8 mouse cellular contexts compared by ENCODE assay signal in the genomic region with DNA sequence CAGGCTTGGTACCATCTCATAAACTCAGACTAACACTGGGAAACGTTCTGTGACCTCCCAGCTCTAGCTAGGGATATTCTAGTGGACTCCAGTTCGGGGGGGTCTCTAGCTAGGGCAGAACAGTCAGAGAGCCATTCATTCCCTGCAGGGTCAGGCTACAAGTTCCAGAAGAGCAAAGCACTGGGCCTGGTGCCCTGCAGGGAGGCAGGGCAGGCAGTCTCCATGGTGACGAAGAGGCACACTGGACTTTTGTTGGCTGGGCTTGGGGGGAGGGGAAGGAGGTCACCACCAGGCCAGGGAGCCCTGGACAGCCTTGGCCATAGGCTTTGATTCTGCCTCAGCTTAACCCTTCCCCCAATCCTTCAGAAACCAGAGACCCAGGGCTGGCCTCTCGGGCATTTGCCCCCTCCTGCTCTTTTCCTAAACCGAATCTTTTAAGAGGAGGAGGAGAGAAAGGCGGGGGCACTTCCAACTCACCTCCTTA. TPM values are rescaled to one million over a fixed set of nuclear protein-coding genes. Genes with fewer than 3 reads are reported as not detected.
DNase-seq lines count a peak whose midpoint lies in the region; ATAC-seq lines count a peak whose summit lies in the region.

TSS of gene AC134908.4 (minus strand) at position 51 of the 484 bp plus-strand sequence.

- peak within 1 kb of the TSS; percentile 68 for H3K9ac ChIP-seq in heart, embryonic 11.5 days (ENCODE audit: low read depth, low read length)
- peak within 1 kb of the TSS; percentile 75 for H3K9ac ChIP-seq in midbrain, embryonic 12.5 days (replicated peaks)

- peaks cover 32% of the 10 kb centered on the region for H3K4me1 ChIP-seq in heart, embryonic 11.5 days (ENCODE audit: control insufficient read depth, insufficient read depth, low read length)
- H3K4me1 ChIP-seq in midbrain, embryonic 12.5 days: peaks cover 61% of the 10 kb centered on the region

- no peak for DNase-seq in heart, postnatal 4 days
- DNase-seq in adipocyte (ENCODE audit: low spot score): peak; percentile 92
- peak; percentile 54 for DNase-seq in forelimb bud, embryonic 11.5 days (ENCODE audit: low read depth, low spot score)
- peak; percentile 70 to 91 for DNase-seq in kidney, postnatal 25 days
- DNase-seq in spleen, postnatal 10 days (ENCODE audit: low spot score in 2 of 2): no peak
- DNase-seq in spleen, adult 12 weeks (ENCODE audit: low spot score): no peak

- peak within 1 kb of the TSS; percentile 99 for H3K4me2 ChIP-seq in heart, embryonic 11.5 days
- peak within 1 kb of the TSS; percentile 92 for H3K4me2 ChIP-seq in midbrain, embryonic 12.5 days (replicated peaks)

- H3K27ac ChIP-seq in heart, embryonic 11.5 days (ENCODE audit: low read depth, low read length): no peak within 1 kb of the TSS
- peak within 1 kb of the TSS; percentile 93 for H3K27ac ChIP-seq in midbrain, embryonic 12.5 days (replicated peaks)

- H3K36me3 ChIP-seq in heart, embryonic 11.5 days (ENCODE audit: control insufficient read depth, insufficient read depth, low read length): no peaks in the 10 kb centered on the region
- H3K36me3 ChIP-seq in midbrain, embryonic 12.5 days: no peaks in the 10 kb centered on the region

- no peak for ATAC-seq in heart, embryonic 11.5 days (replicated peaks; ENCODE audit: insufficient number of reproducible peaks, low FRiP score, low TSS enrichment)
- no peak for ATAC-seq in midbrain, embryonic 12.5 days (ENCODE audit: low FRiP score, low read depth)

- peak within 1 kb of the TSS; percentile 55 for H3K4me3 ChIP-seq in heart, embryonic 11.5 days (ENCODE audit: low read depth, low read length)
- peak within 1 kb of the TSS; percentile 80 for H3K4me3 ChIP-seq in midbrain, embryonic 12.5 days

- no peaks in the 10 kb centered on the region for H3K27me3 ChIP-seq in heart, embryonic 11.5 days (ENCODE audit: control insufficient read depth, insufficient read depth, low read length)
- no peaks in the 10 kb centered on the region for H3K27me3 ChIP-seq in midbrain, embryonic 12.5 days

- no peaks in the 10 kb centered on the region for H3K9me3 ChIP-seq in heart, embryonic 11.5 days (replicated peaks; ENCODE audit: control insufficient read depth, low read length)
- no peaks in the 10 kb centered on the region for H3K9me3 ChIP-seq in midbrain, embryonic 12.5 days

- WGBS in heart, embryonic 11.5 days (ENCODE audit: insufficient replicate concordance): 12% methylated on average over 6 of the region's 6 CpGs
- under 1% methylated on average over 6 of the region's 6 CpGs for WGBS in midbrain, embryonic 12.5 days

RNA-seq across cellular contexts. Expression of gene AC134908.4, which starts in this region (rescaled TPM):
- polyA plus RNA-seq in heart, embryonic 11.5 days (2014; fragmentation: Nextera tagmentation; extraction: Ambion mirVana): 0.29 TPM in 1 of 2 replicates, not detected in the other
- total RNA-seq in heart, postnatal 4 days (2021): 1 to 10 TPM in 1 of 2 experiments, under 1 TPM in 1; 0.86 to 1.2 TPM
- polyA plus RNA-seq in midbrain, embryonic 12.5 days (2016; fragmentation: Nextera tagmentation; extraction: Ambion mirVana): not detected in 2 replicates

Comparison
In these comparisons a context has a peak if more than half of its experiments do, and no peak if none do; other contexts are left out.
1. DNase-seq: peak in adipocyte (single experiment), forelimb bud, embryonic 11.5 days (single experiment) and kidney, postnatal 25 days (2 of 2); none in heart, postnatal 4 days (single experiment), spleen, postnatal 10 days (0 of 2) and spleen, adult 12 weeks (single experiment).